Mouse (Mus musculus) gastrocnemius, adult 2 months (tissue): ENCODE results near the gene Col25a1. TPM values are rescaled to one million over a fixed set of nuclear protein-coding genes. Genes with fewer than 3 reads are reported as not detected.

Source experiments
- DNase-seq: peaks from one replicate; pipeline ENCODE4 v3.0.0; 2022
- H3K27ac ChIP-seq: fragments of 200-600 bp; 2 replicates; pipeline ENCODE4 v1.8.1; 2022; ENCODE audit warnings: mild to moderate bottlenecking
- H3K4me3 ChIP-seq: fragments of 200-600 bp; 2 replicates; pipeline ENCODE4 v1.8.1; 2022; ENCODE audit warnings: mild to moderate bottlenecking, moderate library complexity
- CTCF ChIP-seq: fragments of 200-600 bp; IDR thresholded peaks from 2 replicates; pipeline ENCODE4 v1.8.1; 2022; ENCODE audit warnings: antibody characterized with exemption, mild to moderate bottlenecking, moderate library complexity
- intact Hi-C: fragments of 180-260 bp; cut with DNase I; formaldehyde crosslinking; loops from one replicate; pipeline ENCODE4 v1.15.1; 2025
- total RNA-seq, 2 experiments: library from RNA; stranded (reverse); gene quantifications; 2 replicates each; pipeline ENCODE4 v1.2.3; 2021

Gene Col25a1
- total RNA-seq, 2 experiments from 2014 or later = 0.06 TPM; not detected in 1

DNA sequence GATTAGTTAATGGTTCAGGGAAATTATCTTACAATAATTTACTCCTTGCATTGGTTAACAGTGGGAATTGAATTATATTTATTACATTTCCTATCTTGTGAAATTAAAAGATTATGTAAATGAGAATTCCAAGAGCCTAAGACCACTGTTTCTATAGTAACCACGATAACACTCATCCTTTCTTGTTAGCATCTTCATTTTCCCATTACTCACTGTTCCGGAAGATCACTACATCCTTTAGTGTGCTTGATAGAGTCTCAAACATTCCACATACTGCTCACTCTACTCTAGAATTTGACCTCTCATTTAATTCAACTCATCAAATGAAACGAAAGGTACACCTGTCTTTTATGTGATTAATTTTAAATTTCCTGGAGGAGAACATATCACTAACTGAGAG is 370.4 kb downstream of the Col25a1 start:
- no peak for TF ChIP-seq CTCF
- no peak for DNase-seq
- intact Hi-C loops = no loop called here
- Histone ChIP-seq H3K27ac (no peak overlapping the region), H3K4me3 (no peak overlapping the region)

DNA sequence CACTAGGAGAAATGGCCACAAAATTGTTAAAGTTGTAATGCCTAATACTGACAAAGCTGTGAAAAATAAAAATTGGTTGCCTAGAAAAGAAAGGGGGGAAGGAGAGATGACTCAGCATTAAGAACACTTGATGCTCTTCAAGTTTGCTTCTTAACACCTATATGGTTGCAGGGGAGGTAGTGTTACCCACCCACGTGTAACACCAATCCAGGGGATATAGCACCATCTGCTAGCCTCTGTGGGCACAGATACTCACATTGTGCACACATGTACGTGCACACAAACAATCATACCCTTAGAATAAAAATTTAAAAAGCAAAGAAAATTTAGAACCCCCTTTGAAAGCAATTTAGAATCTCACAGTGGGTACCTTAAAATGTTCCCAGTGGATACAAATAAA is 377.0 kb downstream of the Col25a1 start:
- H3K27ac ChIP-seq = no peak overlapping the region
- no peak for TF ChIP-seq CTCF
- intact Hi-C loops = no loop called here
- no peak for DNase-seq
- H3K4me3 ChIP-seq = no peak overlapping the region

DNA sequence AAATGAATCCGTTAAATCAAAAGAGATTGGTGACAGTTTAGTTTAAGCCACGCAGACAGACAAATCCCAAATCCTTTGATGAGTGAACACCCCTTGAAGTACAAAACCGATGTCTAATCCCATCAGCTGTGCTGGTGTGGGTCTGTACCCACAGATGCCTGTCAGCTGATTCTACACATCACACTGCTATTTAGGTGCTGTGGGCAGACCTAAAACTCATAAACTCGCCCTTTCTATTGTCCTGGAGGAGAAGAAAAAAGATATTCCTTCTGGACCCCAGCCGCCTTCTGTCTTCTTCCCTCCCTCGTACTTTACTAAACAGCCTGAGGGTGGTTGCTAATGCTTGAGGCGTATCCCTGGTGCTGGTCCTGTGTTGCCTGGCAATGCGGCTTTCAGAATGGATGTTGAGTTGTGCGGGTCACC is 387.2 kb downstream of the Col25a1 start:
- intact Hi-C loops = no loop called here
- no peak overlapping the region for H3K27ac ChIP-seq
- no peak for TF ChIP-seq CTCF
- no peak for DNase-seq
- no peak overlapping the region for H3K4me3 ChIP-seq

DNA sequence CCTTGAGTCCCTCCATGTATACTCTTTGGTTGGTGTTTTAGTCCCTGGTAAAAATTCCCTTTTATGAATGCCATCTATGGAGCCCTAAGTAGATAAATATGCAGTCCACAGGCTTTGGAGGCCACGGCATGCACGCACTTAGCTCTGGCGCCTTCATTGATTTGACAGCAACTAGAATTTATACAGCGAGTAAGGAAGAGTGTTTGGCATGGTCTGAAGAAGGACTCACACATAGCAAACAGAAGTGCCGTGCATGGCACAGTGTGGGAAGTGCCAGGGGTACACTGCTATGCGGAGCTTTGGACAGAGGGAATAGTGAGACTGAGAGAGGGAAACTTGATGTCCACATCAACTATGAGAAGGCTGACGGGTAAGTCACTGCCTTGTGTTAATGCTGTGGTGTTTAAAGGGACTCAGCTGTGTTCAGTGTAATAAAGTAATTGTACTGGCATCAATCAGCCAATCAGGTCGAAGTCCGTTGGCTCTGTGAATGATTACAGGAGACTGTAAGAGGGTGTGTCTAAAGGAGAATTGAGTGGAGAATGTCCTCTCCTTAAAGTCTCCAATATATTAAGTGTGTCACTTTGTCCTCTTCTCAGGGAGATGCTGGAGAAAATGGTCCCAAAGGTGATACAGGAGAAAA is 390.7 kb downstream of the Col25a1 start:
- no peak overlapping the region for H3K27ac ChIP-seq
- intact Hi-C loops = no loop called here
- no peak for TF ChIP-seq CTCF
- no peak for DNase-seq
- no peak overlapping the region for H3K4me3 ChIP-seq

DNA sequence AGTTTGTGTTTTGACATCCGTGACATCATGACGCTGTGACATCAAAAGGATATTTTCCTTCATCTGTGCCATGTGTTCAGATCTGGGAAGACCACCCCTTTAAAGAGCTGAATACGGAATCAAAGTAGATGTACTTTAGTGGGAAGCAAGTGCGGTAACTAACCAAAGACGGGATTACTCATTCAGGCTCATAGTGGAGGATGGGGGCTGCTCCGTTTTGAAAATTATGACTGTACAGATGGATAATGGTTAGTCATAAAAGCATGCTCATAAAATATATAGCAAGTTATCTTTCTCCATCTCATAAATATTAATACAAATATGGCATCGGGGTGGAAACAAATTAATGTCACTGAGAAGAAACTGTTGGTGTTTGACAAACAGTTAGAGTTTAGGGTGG is 391.7 kb downstream of the Col25a1 start:
- no peak for DNase-seq
- intact Hi-C loops = no loop called here
- H3K27ac ChIP-seq = no peak overlapping the region
- TF ChIP-seq CTCF = no peak
- H3K4me3 ChIP-seq = no peak overlapping the region

DNA sequence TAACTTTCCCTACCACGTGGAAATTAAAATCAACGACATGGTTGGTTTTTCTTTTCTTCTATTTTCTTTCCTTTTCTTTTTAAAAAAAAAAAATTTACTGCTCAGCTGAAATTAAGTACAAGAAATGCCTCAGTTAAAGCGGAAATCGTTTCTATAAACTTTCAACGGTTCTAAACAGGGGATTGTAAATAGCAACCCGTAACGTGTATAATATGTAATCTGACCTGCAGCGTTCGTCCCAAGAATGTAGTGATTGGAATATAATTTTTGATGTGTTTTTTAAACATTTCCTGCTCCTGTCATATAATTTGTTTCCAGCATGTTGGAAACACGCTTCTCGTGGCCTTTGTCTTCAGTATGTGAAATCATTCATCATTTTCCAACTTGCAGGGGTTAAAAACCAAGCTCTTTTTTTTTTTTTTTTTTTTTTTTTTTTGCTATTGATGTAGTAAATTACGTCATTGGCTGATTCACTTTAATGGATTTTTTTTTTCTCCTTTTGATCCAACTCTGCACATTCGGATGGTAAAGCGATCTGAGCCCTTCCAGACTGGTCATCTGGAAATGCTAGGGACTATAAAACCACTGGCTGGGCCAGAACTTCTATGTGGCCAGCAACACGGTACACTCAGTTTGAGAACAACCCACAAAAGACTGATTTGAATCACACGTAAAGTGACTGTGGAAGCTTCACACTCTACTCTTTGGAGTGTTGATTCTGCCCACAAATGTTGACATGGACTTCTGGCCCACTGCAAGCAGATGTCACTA is 393.3 kb downstream of the Col25a1 start:
- Histone ChIP-seq H3K4me3 (no peak overlapping the region), H3K27ac (no peak overlapping the region)
- intact Hi-C loops = no loop called here

DNA sequence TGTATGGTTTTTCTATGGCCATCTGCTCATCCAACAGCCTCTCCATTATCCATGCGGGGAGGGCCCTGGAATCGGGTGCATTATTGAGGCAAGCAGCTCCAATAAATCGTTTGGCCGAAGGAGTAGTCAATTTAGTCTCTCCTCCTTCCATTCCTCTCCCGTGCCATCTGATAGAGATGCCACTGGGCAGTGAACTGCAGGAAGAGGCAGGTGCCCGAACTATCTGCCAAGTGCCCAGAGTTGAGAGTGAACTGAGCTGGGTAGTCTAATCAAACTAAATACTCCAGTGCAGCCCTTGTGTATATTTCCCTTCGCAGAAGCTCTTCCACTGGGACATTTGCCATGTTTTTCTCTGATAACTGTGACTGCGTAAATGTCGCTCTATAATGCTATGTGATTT is 403.7 kb downstream of the Col25a1 start:
- TF ChIP-seq CTCF = no peak
- intact Hi-C loops = no loop called here
- no peak for DNase-seq
- H3K4me3 ChIP-seq = no peak overlapping the region
- H3K27ac ChIP-seq = no peak overlapping the region

More for the DNA sequence above, 393.3 kb downstream of the Col25a1 start:
- DNase-seq = no peak
- no peak for TF ChIP-seq CTCF

DNA sequence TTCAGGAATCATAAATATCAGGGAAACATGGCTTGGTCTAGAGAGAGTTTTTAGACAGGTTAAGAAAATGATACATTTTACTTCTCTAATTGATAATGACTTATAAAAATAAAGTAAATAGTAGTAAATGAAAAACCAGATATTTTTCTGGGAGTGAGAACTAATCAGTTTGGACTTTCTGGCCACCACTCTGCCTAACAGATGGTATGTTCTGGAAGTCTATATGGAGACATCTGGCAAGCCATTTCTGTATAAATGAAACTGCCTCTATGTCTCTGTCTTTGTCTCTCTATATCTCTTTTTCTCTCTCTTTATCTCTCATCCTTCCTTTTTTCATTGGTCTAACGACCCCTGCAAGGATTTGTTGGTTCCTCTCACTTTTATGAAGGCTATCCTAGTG is 410.2 kb downstream of the Col25a1 start:
- H3K27ac ChIP-seq = no peak overlapping the region
- no peak for TF ChIP-seq CTCF
- intact Hi-C loops = no loop called here
- no peak overlapping the region for H3K4me3 ChIP-seq
- no peak for DNase-seq

DNA sequence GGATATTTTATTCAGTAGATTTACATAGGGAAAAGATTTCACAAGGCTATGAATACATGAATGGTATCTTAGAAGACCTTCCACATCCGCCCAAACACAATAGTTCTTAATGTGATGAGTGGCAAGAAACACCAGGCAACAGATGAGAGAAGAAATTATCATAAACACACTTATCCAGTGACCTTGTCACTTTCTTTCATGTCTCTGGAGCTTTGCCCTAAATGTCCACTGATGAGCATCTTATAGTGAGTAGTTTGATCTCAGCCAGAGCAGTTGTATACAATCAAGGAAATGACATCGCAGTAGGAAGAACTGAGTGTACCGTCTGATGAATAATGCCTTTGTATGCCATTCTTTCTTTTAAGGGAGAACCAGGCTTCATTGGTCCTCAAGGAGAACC is 414.7 kb downstream of the Col25a1 start:
- H3K4me3 ChIP-seq = no peak overlapping the region
- intact Hi-C loops = no loop called here
- DNase-seq = no peak
- no peak for TF ChIP-seq CTCF
- H3K27ac ChIP-seq = no peak overlapping the region

DNA sequence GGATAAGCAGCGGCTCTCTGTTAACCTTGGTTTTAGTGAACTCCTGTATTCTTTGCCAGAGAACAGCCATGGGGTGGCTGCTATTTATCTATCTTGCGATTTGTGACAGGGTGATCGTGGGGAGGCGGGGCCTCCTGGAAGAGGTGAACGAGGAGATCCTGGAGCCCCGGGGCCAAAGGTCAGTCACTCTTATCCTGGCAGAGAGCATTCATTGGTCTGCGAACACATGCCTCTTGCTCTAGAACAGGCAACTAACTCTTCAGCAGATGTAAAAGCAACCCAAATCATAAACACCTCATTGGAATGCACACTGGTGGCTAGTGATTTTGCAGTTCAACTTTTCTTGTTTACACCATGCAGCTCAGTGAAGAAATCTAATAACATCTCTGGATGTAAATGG is 417.8 kb downstream of the Col25a1 start:
- no peak for TF ChIP-seq CTCF
- no peak for DNase-seq

DNA sequence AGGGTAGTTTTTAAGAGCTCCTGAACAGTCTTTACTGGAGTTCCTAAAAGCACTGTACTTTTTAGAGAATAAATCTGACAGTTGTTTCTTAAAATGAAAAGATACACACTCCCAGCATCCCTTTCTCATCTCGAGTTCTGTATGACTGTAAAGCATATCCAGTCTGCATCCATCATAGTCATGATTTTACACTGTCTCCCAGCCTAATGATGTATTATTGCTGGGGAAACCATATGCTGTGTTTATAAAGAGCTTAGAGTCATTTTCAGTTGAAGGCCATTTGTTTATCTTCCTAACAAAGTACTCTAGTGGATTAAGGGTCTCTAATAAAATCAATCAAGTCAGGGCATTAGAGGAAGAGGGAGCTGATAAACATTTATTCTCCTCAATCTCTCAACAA is 425.0 kb downstream of the Col25a1 start:
- Histone ChIP-seq H3K4me3 (no peak overlapping the region), H3K27ac (no peak overlapping the region)
- no peak for TF ChIP-seq CTCF
- no peak for DNase-seq
- intact Hi-C loops = no loop called here

More for the DNA sequence above, 417.8 kb downstream of the Col25a1 start:
- intact Hi-C loops = no loop called here
- H3K27ac ChIP-seq = no peak overlapping the region
- H3K4me3 ChIP-seq = no peak overlapping the region

DNA sequence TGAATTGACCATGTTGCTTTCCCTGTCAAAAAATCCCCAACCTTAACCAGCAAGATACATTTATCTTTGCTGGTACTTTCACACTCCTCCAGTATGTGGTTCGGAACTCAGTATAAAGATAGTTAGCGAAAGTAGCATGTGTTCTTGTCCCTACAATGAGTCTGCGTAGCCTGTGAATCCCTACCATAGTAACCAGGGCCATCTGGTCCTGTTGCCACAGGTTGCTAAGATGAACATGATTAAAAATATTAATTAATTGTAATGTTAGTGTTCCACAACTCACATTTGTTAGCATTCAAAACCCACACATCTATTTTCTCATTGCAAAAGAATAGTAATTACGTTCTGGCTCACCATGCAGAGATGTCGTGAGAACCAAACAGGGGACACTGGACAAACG is 434.3 kb downstream of the Col25a1 start:
- Histone ChIP-seq H3K27ac (no peak overlapping the region), H3K4me3 (no peak overlapping the region)
- intact Hi-C loops = no loop called here
- no peak for DNase-seq
- TF ChIP-seq CTCF = no peak

DNA sequence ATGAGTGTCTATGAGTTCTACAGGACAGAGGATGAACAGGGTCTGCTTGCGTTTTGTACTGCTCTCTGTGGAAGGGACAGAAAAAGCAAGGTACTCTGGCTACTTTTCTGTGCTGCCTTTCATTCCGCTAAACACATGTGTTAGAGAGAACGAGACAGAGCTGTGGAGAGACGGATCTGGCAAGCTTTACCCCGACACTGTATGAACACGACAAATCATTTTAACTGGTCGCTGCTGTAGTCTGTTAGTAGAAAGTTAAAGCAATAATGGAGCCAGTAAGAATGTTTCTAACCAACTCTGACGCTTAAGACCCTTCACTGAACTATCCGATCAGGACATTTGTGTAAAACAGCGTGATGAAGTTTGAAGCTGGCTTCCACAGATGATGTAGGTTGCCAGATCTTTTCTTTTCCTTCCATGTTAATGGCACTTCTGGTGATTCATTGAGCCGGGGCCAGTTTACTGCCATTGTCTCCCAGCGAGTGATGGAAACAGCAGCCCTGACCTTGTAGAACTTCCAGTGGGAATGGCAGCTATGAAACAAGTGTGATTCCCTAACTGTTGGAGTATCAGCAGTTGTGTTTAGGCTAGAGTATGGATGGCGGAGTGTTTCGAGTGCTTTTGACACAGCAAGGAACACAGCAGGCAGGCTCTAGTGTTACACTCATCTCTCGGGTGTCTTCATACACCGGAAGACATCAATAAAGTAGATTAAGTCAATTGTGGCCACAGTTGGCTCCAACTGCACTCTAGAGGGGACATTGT is 437.2 kb downstream of the Col25a1 start:
- DNase-seq = no peak
- intact Hi-C loops = no loop called here
- no peak overlapping the region for H3K4me3 ChIP-seq
- no peak for TF ChIP-seq CTCF
- no peak overlapping the region for H3K27ac ChIP-seq
